In genomic region chr8:71487691-71488445, GRCm38 (mm10) we compare ENCODE assay signal across 8 mouse cellular contexts. TPM values are rescaled to one million over a fixed set of nuclear protein-coding genes. Genes with fewer than 3 reads are reported as not detected.
DNase-seq lines count a peak whose midpoint lies in the region; ATAC-seq and TF ChIP-seq lines count a peak whose summit lies in the region.

Gene Gtpbp3, plus strand, starts transcription at chr8:71488103.

- H3K27me3 ChIP-seq in embryonic facial prominence, embryonic 11.5 days (ENCODE audit: control insufficient read depth, insufficient read depth, low read length) = no peaks in the 10 kb centered on the region
- no peaks in the 10 kb centered on the region for H3K27me3 ChIP-seq in kidney, adult 2 months (replicated peaks; ENCODE audit: control insufficient read depth, insufficient read depth, low read length)
- no peaks in the 10 kb centered on the region for H3K27me3 ChIP-seq in limb, embryonic 13.5 days
- H3K27me3 ChIP-seq in midbrain, embryonic 14.5 days (ENCODE audit: control insufficient read depth, insufficient read depth, low read length) = no peaks in the 10 kb centered on the region

- TF ChIP-seq POLR2A in kidney, adult 2 months (IDR thresholded peaks at IDR 0.05; ENCODE audit: low read depth, low read length) = no peak

- peaks cover 11% of the 10 kb centered on the region for H3K36me3 ChIP-seq in embryonic facial prominence, embryonic 11.5 days (replicated peaks; ENCODE audit: control insufficient read depth, insufficient read depth, low read depth, low read length)
- H3K36me3 ChIP-seq in kidney, adult 2 months (ENCODE audit: control insufficient read depth, insufficient read depth, low read length) = no peaks in the 10 kb centered on the region
- peaks cover 46% of the 10 kb centered on the region for H3K36me3 ChIP-seq in limb, embryonic 13.5 days
- H3K36me3 ChIP-seq in midbrain, embryonic 14.5 days (ENCODE audit: control insufficient read depth, insufficient read depth, low read length) = peaks cover 37% of the 10 kb centered on the region

- H3K4me2 ChIP-seq in embryonic facial prominence, embryonic 11.5 days (ENCODE audit: low read depth, low read length) = peak within 1 kb of the TSS; percentile 99
- peak within 1 kb of the TSS; percentile 100 for H3K4me2 ChIP-seq in limb, embryonic 13.5 days (replicated peaks)
- peak within 1 kb of the TSS; percentile 99 for H3K4me2 ChIP-seq in midbrain, embryonic 14.5 days (ENCODE audit: low read length)

- H3K27ac ChIP-seq in embryonic facial prominence, embryonic 11.5 days (replicated peaks; ENCODE audit: low read depth, low read length) = peak within 1 kb of the TSS; percentile 87
- peak within 1 kb of the TSS; percentile 94 for H3K27ac ChIP-seq in kidney, adult 2 months (ENCODE audit: insufficient read depth, low read depth, low read length)
- H3K27ac ChIP-seq in limb, embryonic 13.5 days = peak within 1 kb of the TSS; percentile 88
- 0 out of 2 replicates have a peak within 1 kb of the TSS, but pooled peaks have one; percentile 49 for H3K27ac ChIP-seq in midbrain, embryonic 14.5 days (replicated peaks; ENCODE audit: low read depth, low read length)

- DNase-seq in layer of hippocampus, adult 11-12 months (ENCODE audit: low spot score) = peak; percentile 78
- DNase-seq in layer of hippocampus, adult 9-10 months (ENCODE audit: low spot score) = no peak
- DNase-seq in embryonic facial prominence, embryonic 11.5 days (ENCODE audit: low spot score) = peak; percentile 91
- peak; percentile 89 to 91 for DNase-seq in heart, adult 18-20 months
- peak; percentile 92 for DNase-seq in kidney, adult 2 months
- peak; percentile 84 for DNase-seq in midbrain, embryonic 14.5 days
- DNase-seq in spleen, adult 12 weeks (ENCODE audit: low spot score) = peak; percentile 66

- H3K4me1 ChIP-seq in embryonic facial prominence, embryonic 11.5 days (ENCODE audit: control insufficient read depth, insufficient read depth, low read length) = peaks cover 2% of the 10 kb centered on the region; the same call in 1 of the 2 replicates
- peaks cover 4% of the 10 kb centered on the region; the same call in 1 of the 2 replicates for H3K4me1 ChIP-seq in kidney, adult 2 months (ENCODE audit: control insufficient read depth, insufficient read depth, low read length)
- H3K4me1 ChIP-seq in limb, embryonic 13.5 days = peaks cover 35% of the 10 kb centered on the region
- peaks cover 30% of the 10 kb centered on the region for H3K4me1 ChIP-seq in midbrain, embryonic 14.5 days (ENCODE audit: control insufficient read depth, insufficient read depth, low read length)

- peak; percentile 46; the same call in 1 of the 2 replicates for ATAC-seq in embryonic facial prominence, embryonic 11.5 days (replicated peaks; ENCODE audit: insufficient number of reproducible peaks, low FRiP score, low TSS enrichment, low read depth)
- peak; percentile 39 for ATAC-seq in limb, embryonic 13.5 days (ENCODE audit: low FRiP score, low read depth)
- peak; percentile 18; the same call in 1 of the 2 replicates for ATAC-seq in midbrain, embryonic 14.5 days (ENCODE audit: low FRiP score, low TSS enrichment)

- H3K9me3 ChIP-seq in embryonic facial prominence, embryonic 11.5 days (replicated peaks; ENCODE audit: control insufficient read depth, low read length) = no peaks in the 10 kb centered on the region
- H3K9me3 ChIP-seq in limb, embryonic 13.5 days = no peaks in the 10 kb centered on the region
- H3K9me3 ChIP-seq in midbrain, embryonic 14.5 days (ENCODE audit: control insufficient read depth, low read length) = no peaks in the 10 kb centered on the region

- TF ChIP-seq CTCF in kidney, adult 2 months (conservative IDR thresholded peaks at IDR 0.05; ENCODE audit: insufficient read depth, insufficient read length, low read depth, low read length) = no peak

- peak within 1 kb of the TSS; percentile 82 for H3K9ac ChIP-seq in embryonic facial prominence, embryonic 11.5 days (replicated peaks; ENCODE audit: low read length)
- peak within 1 kb of the TSS; percentile 91 for H3K9ac ChIP-seq in limb, embryonic 13.5 days
- H3K9ac ChIP-seq in midbrain, embryonic 14.5 days (replicated peaks; ENCODE audit: low read length) = peak within 1 kb of the TSS; percentile 68

- WGBS in embryonic facial prominence, embryonic 11.5 days = under 1% methylated on average over 33 of the region's 33 CpGs
- WGBS in kidney, adult 2 months = under 1% methylated on average over 33 of the region's 33 CpGs
- WGBS in limb, embryonic 13.5 days = under 1% methylated on average over 33 of the region's 33 CpGs
- WGBS in midbrain, embryonic 14.5 days = 0% methylated on average over 33 of the region's 33 CpGs

- peak within 1 kb of the TSS; percentile 87 for H3K4me3 ChIP-seq in embryonic facial prominence, embryonic 11.5 days (ENCODE audit: low read depth, low read length)
- peak within 1 kb of the TSS; percentile 77 for H3K4me3 ChIP-seq in kidney, adult 2 months (ENCODE audit: insufficient read depth, low read depth, low read length)
- peak within 1 kb of the TSS; percentile 85 for H3K4me3 ChIP-seq in limb, embryonic 13.5 days
- H3K4me3 ChIP-seq in midbrain, embryonic 14.5 days (replicated peaks; ENCODE audit: low read depth, low read length) = peak within 1 kb of the TSS; percentile 74

RNA-seq across cellular contexts. Expression of gene Gtpbp3, which starts in this region (rescaled TPM):
- 4.8 and 5.4 TPM in 2 replicates for polyA plus RNA-seq in embryonic facial prominence, embryonic 11.5 days (2014; fragmentation: Nextera tagmentation; extraction: Ambion mirVana)
- total RNA-seq in heart, adult 18-20 months (2021) = 10 to 100 TPM; 19.1 to 22.2 TPM
- 20.2 and 25.0 TPM in 2 replicates for polyA plus RNA-seq in kidney, adult 2 months (2012; rRNA removed)
- polyA plus RNA-seq in limb, embryonic 13.5 days (2015; fragmentation: Nextera tagmentation; extraction: Ambion mirVana) = 23.6 and 25.0 TPM in 2 replicates
- polyA plus RNA-seq in midbrain, embryonic 14.5 days (2014; fragmentation: Nextera tagmentation; extraction: Ambion mirVana) = 4.9 and 5.2 TPM in 2 replicates
